Mouse (Mus musculus) brain, embryonic 14.5 days (tissue): Measurements from ENCODE around the gene Ankrd9.

Source experiments
- CTCF ChIP-seq: fragments of 200-500 bp; IDR thresholded peaks from 2 replicates; pipeline ENCODE4 v1.5.1; 2012; ENCODE audit warnings: inconsistent platforms, mild to moderate bottlenecking, moderate library complexity, borderline replicate concordance; ENCODE audit not compliant: insufficient read depth, insufficient read length; ENCODE audit errors: extremely low read depth
- POLR2A ChIP-seq: fragments of 200-500 bp; IDR thresholded peaks from 2 replicates; pipeline ENCODE4 v1.6.1; 2012; ENCODE audit warnings: mild to moderate bottlenecking, inconsistent platforms, borderline replicate concordance; ENCODE audit not compliant: poor library complexity, insufficient read depth, insufficient read length, severe bottlenecking; ENCODE audit errors: extremely low read depth

GRCm38 (mm10) chr12:111019086-111019485 is 40.2 kb upstream of the Ankrd9 start:
- TF ChIP-seq CTCF (no peak), POLR2A (no peak)
